Mouse (Mus musculus): ENCODE measurements around the gene Pmp22.
A peak's percentile ranks its signal among the peaks of the same experiment; 100 is the strongest.

Gene Pmp22

GRCm38 (mm10) chr11:63162806-63163205 lies 34.0 kb downstream of the Pmp22 start:
- no peak for DNase-seq (ENCODE audit: low spot score in 2 of 2)

- no peak for DNase-seq (ENCODE audit: low spot score in 2 of 2)
Observed at GRCm38 (mm10) chr11:63163550-63163949, 34.8 kb downstream of the Pmp22 start.

DNA sequence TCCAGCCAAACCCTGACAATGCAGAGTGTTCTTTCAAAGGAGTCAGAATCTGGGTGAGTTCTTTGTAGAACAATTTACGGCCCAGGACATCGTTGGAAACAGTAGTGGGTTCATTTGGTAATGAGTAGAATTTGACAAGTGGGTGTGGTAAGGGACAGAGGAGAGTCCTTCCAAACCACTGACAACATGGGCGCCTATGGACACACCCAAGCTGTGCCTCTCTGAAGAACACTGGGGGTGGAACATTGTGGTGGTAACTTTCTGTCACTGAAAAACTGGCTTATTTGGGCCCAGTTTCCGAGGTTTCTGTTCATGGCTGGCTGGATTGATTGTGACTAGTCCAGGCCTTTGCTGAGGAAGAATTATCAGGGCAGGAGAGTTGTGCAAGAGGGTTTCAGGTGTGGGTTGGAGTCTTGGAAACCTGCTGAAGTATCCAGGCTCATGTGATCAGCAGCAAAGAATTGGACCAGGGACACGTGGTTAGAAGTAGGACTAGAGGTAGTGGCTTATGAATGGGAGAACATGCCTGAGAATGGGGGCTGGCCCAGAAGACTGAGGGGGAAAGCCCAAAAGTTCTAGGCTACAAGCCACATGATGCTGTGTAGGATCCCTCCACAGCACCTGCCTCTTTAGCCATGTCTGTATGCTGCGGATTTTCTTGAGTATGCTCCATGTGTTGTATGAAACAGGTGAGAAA lies 35.4 kb downstream of the Pmp22 start:
- no peak for DNase-seq (ENCODE audit: low spot score in 2 of 2)

- no peak for DNase-seq (ENCODE audit: low spot score in 2 of 2)
Observed at GRCm38 (mm10) chr11:63164756-63165484, 36.1 kb downstream of the Pmp22 start.

DNA sequence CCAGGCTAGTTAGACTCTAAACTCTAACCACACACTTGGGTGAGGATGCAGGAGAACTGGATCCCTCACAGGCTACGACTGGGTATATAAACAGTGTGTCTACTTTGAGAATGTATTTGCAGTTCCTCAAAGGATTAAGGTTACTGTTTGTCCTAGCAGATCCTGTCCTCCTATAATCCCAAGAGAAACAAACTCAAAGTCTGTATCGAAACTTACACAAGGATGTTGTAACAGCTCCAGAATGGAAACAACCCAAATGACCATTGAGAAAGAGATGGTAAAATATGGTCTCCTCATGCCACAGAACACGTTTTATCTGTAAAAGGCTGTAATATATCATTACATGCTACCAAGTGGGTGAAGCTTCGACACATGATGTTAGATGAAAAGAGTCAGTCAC lies 39.0 kb downstream of the Pmp22 start:
- DNase-seq (ENCODE audit: low spot score in 2 of 2): no peak

DNA sequence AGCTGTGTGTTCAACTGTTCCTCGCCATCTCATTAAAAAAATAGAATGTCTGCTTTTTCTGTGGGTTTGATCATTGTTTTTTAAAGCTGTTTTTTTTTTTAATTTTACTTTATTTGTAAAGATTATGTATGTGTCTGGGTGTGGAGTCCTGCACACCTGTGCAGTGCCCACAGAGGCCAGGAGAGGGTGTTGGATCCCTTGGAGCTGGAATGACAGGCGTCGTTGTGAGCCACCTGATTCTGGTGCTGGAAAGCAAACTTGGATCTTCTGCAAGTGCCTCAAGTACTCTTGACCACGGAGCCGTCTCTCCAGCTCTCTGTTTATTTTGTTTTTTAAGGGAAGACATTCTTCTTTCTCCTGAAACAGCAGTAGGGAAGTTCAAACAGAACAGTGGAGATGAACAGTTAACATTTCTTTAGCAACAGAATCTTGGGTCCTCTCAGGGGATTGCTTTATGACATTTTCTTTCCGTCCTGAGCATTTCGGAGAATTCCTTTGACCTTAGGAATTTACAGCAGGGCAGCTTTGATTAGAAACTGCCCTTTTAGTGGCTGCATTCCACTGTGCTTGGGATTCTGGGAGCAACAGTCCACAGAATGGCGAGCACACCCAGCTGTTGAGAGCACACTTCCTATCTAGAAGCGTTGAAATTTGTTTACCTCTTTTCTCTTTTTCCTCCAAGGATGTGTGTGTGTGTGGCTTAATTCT lies 39.9 kb downstream of the Pmp22 start:
- DNase-seq (ENCODE audit: low spot score in 2 of 2): no peak

DNA sequence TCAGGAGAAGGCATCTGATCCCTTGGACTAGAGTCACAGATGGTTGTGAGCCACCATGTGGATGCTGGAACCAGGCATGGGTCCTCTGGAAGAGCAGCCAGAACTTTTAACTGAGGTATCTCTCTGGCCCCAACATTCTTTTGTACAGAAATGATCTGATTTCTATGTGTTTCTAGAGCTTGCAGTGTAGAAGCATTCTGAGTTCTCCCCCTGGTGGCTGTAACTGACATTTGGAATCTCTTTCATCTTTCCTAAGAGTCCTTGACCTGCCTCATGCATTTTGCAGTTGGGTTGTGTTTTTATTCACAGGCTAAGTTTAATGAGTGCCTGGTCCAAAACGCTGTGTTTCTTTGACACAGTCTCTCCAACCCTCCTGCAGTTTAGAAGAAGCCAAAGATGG lies 43.2 kb downstream of the Pmp22 start:
- DNase-seq (ENCODE audit: low spot score in 2 of 2): peak in 1 of 2 experiments; percentile 72

DNA sequence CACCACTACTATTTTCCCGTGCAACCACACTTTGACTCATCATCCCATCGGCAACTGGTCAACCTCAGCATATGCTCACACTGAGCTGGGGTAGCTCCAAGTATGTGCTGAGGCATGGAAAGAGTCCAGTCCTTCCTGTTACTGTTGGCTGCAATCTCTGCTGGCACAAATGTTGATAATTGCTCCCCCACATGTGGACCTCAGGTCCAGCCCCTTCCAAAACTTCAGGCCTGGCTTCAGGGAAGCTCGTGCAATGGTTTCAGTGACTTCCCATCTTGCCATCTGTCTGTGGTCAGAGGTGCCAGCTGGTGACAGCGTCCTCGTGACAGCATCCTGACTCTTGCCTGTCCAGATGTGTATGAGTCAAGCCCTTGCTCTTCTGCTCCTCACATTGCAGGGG lies 44.8 kb downstream of the Pmp22 start:
- DNase-seq (ENCODE audit: low spot score in 2 of 2): no peak

- DNase-seq (ENCODE audit: low spot score in 2 of 2): peak in 1 of 2 experiments; percentile 38
Observed at GRCm38 (mm10) chr11:63175302-63175701, 46.5 kb downstream of the Pmp22 start.

- DNase-seq (ENCODE audit: low spot score in 2 of 2): peak; percentile 58 to 81
Observed at GRCm38 (mm10) chr11:63176416-63176815, 47.6 kb downstream of the Pmp22 start.

DNA sequence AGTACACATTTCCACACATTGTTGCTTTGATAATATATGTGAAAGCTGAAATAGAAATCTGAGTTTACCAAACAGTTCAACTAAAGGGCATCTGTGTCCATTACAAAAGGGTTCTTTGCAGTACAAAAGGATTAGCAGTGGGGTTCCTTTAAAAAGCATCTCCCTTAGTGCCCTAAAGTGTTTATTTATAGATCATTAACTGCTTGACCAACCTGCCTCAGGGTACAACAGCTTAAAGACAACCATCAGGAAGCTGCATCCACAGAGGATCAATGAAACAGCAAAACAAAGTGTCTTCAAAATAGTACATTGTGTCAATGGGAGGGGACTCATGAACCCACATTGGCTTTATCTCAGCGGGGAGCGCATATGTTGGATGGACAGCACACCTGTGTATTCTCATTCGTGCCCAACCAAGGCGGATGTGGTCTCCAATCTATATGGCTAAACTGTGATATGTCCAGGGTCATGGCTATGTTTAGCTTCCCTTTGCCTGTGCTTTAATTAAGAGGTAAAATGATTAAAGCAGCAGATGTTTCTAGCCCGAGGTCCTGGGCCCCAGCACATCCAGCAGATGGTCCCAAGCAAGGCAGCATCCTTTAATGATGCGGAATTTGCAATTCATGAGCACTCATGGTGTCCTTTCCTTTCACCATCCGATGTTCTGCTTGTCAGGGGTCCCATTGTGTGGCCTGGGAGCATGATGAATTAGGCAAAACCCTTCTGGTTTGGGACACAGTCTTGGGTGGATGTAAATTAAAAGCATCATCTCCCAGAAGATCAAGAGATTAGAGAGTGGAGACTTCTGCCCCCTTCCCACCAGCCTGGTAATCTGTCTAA lies 51.7 kb downstream of the Pmp22 start:
- no peak for DNase-seq (ENCODE audit: low spot score in 2 of 2)

DNA sequence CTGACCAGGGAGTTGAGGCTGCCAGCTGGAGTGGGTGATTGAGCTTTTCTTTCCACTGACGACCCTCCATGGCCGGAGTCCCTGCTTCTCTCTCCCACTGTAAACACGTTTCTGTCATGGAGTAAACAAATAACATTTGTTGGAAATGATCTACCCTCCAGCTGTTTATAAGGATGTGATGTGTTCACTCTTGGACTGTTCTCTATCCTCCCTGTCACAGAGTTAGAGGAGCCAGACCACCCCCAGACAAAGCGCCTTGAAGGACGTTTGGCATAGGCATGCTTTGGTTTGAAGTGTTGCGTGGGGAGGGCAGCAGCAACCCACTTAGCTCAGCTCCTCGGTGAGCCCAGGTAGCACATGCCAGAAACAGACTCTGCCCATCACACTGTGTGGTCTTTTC lies 60.0 kb downstream of the Pmp22 start:
- DNase-seq (ENCODE audit: low spot score in 2 of 2): no peak

DNA sequence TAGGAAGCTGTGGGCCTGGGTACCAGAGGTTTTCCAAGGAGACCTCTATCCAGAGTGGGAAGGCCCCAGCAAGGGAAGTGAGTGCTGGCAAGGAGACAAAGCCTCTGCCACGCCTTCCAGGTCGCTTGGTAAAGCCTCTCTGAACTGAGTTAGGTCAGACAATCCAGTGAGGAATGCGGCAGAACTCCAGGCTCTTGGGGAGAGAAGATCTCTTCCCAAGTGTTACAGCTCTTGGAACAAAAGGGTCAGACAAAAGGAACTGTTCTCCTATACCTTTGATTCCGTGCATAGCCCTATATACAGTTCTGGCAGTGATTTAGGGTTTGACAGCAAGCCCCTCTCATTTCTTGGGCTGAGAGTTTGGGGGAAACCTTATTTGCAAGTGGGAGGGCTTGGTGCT lies 69.3 kb downstream of the Pmp22 start:
- DNase-seq (ENCODE audit: low spot score in 2 of 2): no peak

DNA sequence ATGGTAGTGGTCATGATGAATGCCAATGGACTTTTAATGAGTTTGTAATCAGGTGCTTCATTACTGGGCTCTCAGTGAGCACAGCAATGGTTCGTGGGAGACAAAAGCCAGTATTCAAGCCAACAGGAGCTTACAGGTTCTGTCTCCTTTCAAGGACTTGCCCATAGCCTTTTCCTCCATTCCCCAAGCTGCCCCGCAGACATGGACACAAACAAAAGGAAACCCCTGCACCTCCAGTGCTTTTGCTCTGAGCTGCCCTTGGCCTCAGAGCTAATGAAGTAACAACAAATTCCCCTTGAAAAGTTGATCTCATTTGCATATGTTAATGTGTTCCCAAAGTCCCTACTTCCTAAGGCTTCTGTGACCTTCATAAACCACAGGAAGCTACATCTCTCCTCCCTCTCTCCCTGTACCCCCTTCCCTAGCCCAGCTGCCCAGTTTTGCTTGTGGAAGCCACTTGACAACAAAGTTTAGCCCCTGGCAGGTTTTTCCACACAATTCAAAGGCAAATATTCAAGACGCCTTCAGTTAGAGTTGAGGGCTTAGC lies 73.3 kb downstream of the Pmp22 start:
- peak in 1 of 2 experiments; percentile 1 for DNase-seq (ENCODE audit: low spot score in 2 of 2)
